Mouse (Mus musculus): ENCODE results near the gene Ywhah. TPM values are rescaled to one million over a fixed set of nuclear protein-coding genes. Genes with fewer than 3 reads are reported as not detected.

Gene Ywhah
- polyA plus RNA-seq, 1 experiment: 1,599 TPM

DNA sequence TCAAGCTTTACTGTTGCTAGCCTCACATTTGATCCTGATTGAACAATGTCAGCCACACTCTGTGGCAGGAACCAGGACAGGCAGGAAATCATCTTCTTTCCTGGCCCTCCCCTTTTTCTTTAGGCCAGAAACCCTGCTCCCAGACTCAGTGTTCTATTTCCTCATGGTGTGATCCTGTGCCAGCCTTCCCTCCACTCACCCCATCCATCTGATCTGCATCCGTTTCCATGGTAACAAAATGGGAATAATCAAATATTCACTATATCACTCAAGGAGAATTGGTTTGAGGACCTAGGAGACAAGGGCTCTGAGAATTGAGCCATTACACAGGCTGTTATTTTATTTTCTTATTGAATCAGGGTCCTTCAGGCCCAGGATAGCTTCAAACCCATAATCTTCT lies 22.1 kb upstream of the Ywhah start:
- TF ChIP-seq POLR2A (IDR thresholded peaks at IDR 0.05; ENCODE audit: extremely low read depth, insufficient read depth, low read length): no peak
- TF ChIP-seq CTCF (IDR thresholded peaks at IDR 0.05; ENCODE audit: extremely low read depth, insufficient read depth, low read length): no peak
- Histone ChIP-seq H3K27ac (ENCODE audit: insufficient read depth, low read length) (no peak overlapping the region), H3K4me3 (ENCODE audit: insufficient read depth, low read length) (no peak overlapping the region), H3K4me1 (ENCODE audit: control insufficient read depth, insufficient read depth, low read length) (peaks cover 14% of the 10 kb centered on the region)

DNA sequence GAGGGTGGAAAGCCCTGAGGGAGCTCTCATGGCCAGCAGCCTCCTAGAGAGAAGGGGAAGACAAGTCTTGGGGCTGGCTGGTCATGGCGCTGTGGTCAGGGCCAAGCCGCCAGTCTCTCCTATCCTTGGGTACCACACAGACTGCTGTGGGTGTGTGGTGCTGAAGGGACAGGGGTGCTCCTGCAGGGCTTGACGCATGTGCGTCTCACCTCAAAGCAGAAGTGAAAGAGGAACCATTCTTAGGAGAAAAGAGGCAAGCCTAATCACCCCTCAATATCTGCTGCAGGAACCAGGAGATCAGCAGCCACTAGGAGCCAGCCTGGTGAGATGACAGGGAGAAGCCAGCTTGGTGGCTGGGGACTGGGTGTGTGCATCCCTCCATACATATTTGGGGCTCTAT lies 20.9 kb upstream of the Ywhah start:
- no peak for TF ChIP-seq CTCF (IDR thresholded peaks at IDR 0.05; ENCODE audit: extremely low read depth, insufficient read depth, low read length)
- no peak for TF ChIP-seq POLR2A (IDR thresholded peaks at IDR 0.05; ENCODE audit: extremely low read depth, insufficient read depth, low read length)
- no peak overlapping the region for H3K4me3 ChIP-seq (ENCODE audit: insufficient read depth, low read length)
- peaks cover 11% of the 10 kb centered on the region for H3K4me1 ChIP-seq (ENCODE audit: control insufficient read depth, insufficient read depth, low read length)
- H3K27ac ChIP-seq (ENCODE audit: insufficient read depth, low read length): 0 out of 2 replicates have a peak overlapping the region, but pooled peaks have one; percentile 26

DNA sequence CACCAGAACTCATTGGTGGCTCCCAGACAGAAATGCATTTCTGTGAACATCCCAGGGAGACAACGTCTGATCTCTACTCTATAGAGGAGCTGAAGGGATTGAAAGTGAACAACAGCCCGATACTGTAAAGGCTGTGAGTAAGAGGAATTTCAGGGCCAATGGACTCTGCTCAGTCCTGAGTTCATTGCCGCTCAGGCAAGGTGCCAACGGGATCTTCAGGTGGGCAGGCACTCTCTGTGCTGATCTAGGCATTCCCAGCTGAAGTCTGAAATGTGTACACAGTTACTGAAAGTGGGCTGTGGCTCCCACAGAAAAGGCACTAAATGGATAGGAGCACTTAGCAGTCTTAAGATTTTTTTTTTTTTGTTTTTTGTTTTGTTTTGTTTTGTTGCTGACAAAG lies 19.8 kb upstream of the Ywhah start:
- Histone ChIP-seq H3K27ac (ENCODE audit: insufficient read depth, low read length) (no peak overlapping the region), H3K4me1 (ENCODE audit: control insufficient read depth, insufficient read depth, low read length) (peaks cover 11% of the 10 kb centered on the region), H3K4me3 (ENCODE audit: insufficient read depth, low read length) (no peak overlapping the region)
- no peak for TF ChIP-seq CTCF (IDR thresholded peaks at IDR 0.05; ENCODE audit: extremely low read depth, insufficient read depth, low read length)
- no peak for TF ChIP-seq POLR2A (IDR thresholded peaks at IDR 0.05; ENCODE audit: extremely low read depth, insufficient read depth, low read length)

DNA sequence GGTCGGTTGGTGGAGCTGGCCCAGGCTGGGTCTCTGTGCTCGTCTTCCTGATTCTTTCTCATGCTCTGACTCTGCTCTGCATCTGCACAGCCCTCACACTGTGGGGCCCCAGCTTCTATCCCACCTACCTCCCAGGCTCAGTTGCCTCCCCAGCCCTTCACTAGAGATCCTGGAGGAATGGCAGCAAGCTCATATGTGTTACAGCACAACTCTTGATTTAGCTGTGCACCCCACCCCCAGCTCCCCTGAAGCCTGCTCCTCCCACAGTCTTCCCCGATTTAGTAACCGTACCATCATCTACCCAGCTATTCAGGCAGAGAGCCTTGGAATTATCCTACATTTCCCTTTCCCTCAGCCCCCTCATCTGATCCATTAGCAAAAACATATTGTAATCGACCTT lies 17.5 kb upstream of the Ywhah start:
- Histone ChIP-seq H3K4me3 (ENCODE audit: insufficient read depth, low read length) (no peak overlapping the region), H3K4me1 (ENCODE audit: control insufficient read depth, insufficient read depth, low read length) (peaks cover 13% of the 10 kb centered on the region), H3K27ac (ENCODE audit: insufficient read depth, low read length) (peak overlapping the region; percentile 62)
- TF ChIP-seq CTCF (IDR thresholded peaks at IDR 0.05; ENCODE audit: extremely low read depth, insufficient read depth, low read length) (no peak), POLR2A (IDR thresholded peaks at IDR 0.05; ENCODE audit: extremely low read depth, insufficient read depth, low read length) (peak; percentile 79)

DNA sequence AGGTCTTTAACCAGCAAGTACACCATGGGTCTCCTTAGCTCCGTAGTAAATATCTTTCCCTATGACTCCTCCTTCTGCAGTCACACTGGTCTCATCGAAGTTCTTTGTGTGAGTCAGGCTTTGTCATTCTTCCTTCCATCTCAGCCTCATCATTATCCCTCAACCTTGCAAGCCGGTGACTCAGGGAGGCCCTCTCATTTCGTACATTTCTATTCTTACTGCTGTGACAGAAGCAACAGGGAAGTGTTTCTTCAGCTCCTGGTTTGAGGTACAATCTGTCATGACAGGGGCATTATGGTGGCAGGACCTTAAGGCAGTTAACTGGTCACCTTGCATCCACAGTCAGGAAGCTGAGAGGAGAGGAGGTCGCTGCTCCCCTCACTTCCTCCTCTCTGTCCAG lies 15.8 kb upstream of the Ywhah start:
- peaks cover 16% of the 10 kb centered on the region for H3K4me1 ChIP-seq (ENCODE audit: control insufficient read depth, insufficient read depth, low read length)
- no peak overlapping the region for H3K4me3 ChIP-seq (ENCODE audit: insufficient read depth, low read length)
- H3K27ac ChIP-seq (ENCODE audit: insufficient read depth, low read length): peak overlapping the region; percentile 55
- TF ChIP-seq CTCF (IDR thresholded peaks at IDR 0.05; ENCODE audit: extremely low read depth, insufficient read depth, low read length) (no peak), POLR2A (IDR thresholded peaks at IDR 0.05; ENCODE audit: extremely low read depth, insufficient read depth, low read length) (no peak)

DNA sequence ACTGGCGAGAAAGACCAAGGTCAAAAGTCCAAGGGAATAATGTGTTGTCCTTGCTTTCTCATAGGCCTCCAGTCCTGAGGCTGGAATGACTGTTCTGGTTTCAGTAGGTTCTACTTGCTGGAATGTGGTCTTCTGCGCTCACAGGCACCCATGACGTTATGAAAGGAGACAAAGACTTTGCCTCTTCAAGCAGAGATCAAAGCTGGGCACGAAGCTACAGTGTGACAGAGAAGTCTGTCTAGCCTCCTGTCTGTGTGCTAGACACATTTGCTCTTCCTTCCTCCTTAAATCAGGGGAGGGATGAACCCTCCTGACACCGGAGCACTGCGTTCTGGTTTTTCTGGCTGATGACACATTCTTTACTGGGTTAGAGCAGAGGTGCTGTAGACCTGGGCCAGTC lies 15.1 kb upstream of the Ywhah start:
- H3K27ac ChIP-seq (ENCODE audit: insufficient read depth, low read length): peak overlapping the region; percentile 55
- H3K4me1 ChIP-seq (ENCODE audit: control insufficient read depth, insufficient read depth, low read length): peaks cover 16% of the 10 kb centered on the region
- TF ChIP-seq CTCF (IDR thresholded peaks at IDR 0.05; ENCODE audit: extremely low read depth, insufficient read depth, low read length) (no peak), POLR2A (IDR thresholded peaks at IDR 0.05; ENCODE audit: extremely low read depth, insufficient read depth, low read length) (no peak)
- H3K4me3 ChIP-seq (ENCODE audit: insufficient read depth, low read length): no peak overlapping the region

DNA sequence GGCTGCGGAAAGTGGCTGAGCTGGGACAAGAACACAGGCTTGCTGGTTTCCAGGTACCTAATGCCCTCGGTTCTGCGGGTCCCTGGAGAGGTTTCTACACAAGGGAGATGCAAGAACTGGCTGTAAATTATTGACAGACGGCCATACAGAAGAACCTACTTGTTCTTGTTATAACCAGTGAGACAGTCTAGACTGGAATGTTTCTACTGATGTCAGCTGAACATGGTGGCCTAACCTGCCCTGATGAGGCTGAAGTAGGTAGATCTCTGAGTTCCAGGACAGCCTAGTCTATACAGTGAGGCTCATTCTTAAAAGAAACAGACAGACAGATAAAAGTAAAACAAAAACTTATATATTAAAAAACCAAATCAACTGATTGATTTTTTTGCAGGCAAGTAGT lies 14.5 kb upstream of the Ywhah start:
- Histone ChIP-seq H3K27ac (ENCODE audit: insufficient read depth, low read length) (no peak overlapping the region), H3K4me3 (ENCODE audit: insufficient read depth, low read length) (no peak overlapping the region), H3K4me1 (ENCODE audit: control insufficient read depth, insufficient read depth, low read length) (peaks cover 16% of the 10 kb centered on the region)
- TF ChIP-seq POLR2A (IDR thresholded peaks at IDR 0.05; ENCODE audit: extremely low read depth, insufficient read depth, low read length) (no peak), CTCF (IDR thresholded peaks at IDR 0.05; ENCODE audit: extremely low read depth, insufficient read depth, low read length) (no peak)

DNA sequence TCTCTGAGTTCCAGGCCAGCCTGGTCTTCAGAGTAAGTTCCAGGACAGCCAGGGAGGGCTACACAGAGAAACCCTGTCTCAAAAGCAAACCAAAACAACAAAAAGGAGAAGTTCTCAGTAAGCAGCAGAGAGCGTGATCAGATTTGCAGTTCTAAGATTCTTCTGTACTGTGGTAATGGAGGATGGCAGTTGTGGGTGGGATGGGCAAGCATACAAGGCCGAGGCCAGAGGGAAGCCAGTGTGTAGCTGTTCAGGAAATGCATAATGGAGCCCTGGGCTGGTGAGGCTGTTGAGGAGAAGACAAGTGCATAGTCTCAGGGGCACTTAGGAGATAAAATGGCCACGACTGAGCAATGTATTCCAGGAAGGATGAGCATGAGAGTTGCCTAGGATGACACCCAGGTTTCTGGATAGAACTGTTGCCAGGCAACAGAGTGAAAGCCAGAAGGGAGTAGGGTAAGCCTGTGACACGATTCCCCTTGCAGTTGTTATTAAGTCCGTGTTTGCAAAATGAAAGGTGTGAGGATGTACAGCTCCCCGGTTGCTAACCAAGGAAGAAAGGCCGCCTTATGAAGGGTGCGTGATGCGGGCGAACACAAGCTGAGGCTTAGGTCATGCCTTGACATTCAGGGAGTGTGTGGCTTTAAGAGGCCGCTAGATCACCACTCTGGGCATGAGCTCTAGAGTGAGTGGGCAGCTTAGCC lies 13.0 kb upstream of the Ywhah start:
- H3K4me1 ChIP-seq (ENCODE audit: control insufficient read depth, insufficient read depth, low read length): peaks cover 17% of the 10 kb centered on the region
- H3K4me3 ChIP-seq (ENCODE audit: insufficient read depth, low read length): no peak overlapping the region
- TF ChIP-seq POLR2A (IDR thresholded peaks at IDR 0.05; ENCODE audit: extremely low read depth, insufficient read depth, low read length): no peak
- no peak for TF ChIP-seq CTCF (IDR thresholded peaks at IDR 0.05; ENCODE audit: extremely low read depth, insufficient read depth, low read length)
- H3K27ac ChIP-seq (ENCODE audit: insufficient read depth, low read length): peak overlapping the region; percentile 86

DNA sequence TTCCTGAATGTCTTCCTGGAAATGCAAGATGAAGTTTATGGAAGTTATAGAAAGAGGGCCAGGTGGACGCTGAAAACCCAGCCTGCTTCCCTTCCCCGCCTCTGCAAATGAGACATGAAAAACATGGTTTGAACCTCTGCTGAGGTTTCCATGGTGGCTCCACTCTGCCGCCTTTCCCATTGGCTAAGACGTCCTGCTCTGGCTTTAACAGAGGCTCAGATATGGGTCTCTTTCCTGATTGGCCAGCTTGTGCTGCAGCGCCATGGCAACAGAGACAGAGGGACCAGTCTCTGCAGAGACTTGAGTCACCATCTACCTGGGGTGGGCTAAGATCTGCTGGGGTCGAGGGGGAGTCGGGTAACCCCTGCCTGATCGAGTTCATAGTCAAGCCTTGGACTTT lies 11.9 kb upstream of the Ywhah start:
- Histone ChIP-seq H3K27ac (ENCODE audit: insufficient read depth, low read length) (peak overlapping the region; percentile 78), H3K4me3 (ENCODE audit: insufficient read depth, low read length) (no peak overlapping the region), H3K4me1 (ENCODE audit: control insufficient read depth, insufficient read depth, low read length) (peaks cover 18% of the 10 kb centered on the region)
- no peak for TF ChIP-seq CTCF (IDR thresholded peaks at IDR 0.05; ENCODE audit: extremely low read depth, insufficient read depth, low read length)
- TF ChIP-seq POLR2A (IDR thresholded peaks at IDR 0.05; ENCODE audit: extremely low read depth, insufficient read depth, low read length): peak; percentile 87

DNA sequence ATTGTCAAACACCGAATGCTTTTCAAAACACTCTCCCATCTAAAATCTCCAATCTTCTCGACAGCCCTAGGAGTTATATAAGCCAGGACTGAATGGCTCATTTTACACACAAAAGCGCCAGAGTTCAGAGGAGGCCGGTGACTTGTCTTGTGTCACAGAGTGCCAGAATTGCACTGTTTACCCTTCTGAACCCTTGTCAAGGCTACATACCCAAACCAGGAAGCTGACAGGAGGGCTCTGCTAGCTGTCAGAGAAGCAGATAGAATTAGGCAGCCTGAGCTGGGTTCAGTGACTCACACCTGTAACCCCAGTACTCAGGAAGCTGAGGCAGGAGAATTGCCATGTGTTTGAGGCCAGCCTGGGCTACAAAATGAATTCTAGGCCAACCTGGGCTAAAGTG lies 11.2 kb upstream of the Ywhah start:
- H3K27ac ChIP-seq (ENCODE audit: insufficient read depth, low read length): peak overlapping the region; percentile 77
- peaks cover 18% of the 10 kb centered on the region for H3K4me1 ChIP-seq (ENCODE audit: control insufficient read depth, insufficient read depth, low read length)
- H3K4me3 ChIP-seq (ENCODE audit: insufficient read depth, low read length): no peak overlapping the region
- TF ChIP-seq CTCF (IDR thresholded peaks at IDR 0.05; ENCODE audit: extremely low read depth, insufficient read depth, low read length): no peak
- no peak for TF ChIP-seq POLR2A (IDR thresholded peaks at IDR 0.05; ENCODE audit: extremely low read depth, insufficient read depth, low read length)

Data from cortical plate, adult 2 months (tissue).